Mouse (Mus musculus): ENCODE measurements around the gene Nr3c2.

DNA sequence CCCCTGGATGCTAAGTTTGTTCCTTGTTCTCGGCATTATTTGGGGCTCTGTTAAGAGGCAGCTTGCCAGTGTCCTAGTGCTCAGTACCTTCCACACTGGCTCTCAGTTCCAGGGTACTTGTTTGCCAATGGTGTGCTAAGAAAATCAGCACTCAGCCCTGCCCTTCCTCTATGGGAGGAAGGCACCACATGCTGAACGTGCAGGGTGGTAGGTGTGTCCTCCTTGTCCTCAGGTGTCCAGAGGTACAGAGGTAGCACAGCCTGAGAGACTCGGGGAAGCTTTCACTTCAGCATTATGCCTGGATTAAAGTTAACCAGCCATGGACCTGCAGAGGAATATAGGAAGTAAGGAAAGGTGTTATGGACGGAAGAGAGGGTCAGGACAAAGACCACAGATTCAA lies 99.0 kb downstream of the Nr3c2 start:
- no peak for TF ChIP-seq POLR2A (IDR thresholded peaks at IDR 0.05; ENCODE audit: extremely low read depth, insufficient read depth, low read length)
- no peak for TF ChIP-seq CTCF (IDR thresholded peaks at IDR 0.05; ENCODE audit: extremely low read depth, insufficient read depth, low read length)
